Mouse (Mus musculus): ENCODE data around the gene Tmem256. TPM values are rescaled to one million over a fixed set of nuclear protein-coding genes. Genes with fewer than 3 reads are reported as not detected.

Gene Tmem256
- 155 and 183 TPM in 2 replicates for polyA plus RNA-seq (2012; rRNA removed)

DNA sequence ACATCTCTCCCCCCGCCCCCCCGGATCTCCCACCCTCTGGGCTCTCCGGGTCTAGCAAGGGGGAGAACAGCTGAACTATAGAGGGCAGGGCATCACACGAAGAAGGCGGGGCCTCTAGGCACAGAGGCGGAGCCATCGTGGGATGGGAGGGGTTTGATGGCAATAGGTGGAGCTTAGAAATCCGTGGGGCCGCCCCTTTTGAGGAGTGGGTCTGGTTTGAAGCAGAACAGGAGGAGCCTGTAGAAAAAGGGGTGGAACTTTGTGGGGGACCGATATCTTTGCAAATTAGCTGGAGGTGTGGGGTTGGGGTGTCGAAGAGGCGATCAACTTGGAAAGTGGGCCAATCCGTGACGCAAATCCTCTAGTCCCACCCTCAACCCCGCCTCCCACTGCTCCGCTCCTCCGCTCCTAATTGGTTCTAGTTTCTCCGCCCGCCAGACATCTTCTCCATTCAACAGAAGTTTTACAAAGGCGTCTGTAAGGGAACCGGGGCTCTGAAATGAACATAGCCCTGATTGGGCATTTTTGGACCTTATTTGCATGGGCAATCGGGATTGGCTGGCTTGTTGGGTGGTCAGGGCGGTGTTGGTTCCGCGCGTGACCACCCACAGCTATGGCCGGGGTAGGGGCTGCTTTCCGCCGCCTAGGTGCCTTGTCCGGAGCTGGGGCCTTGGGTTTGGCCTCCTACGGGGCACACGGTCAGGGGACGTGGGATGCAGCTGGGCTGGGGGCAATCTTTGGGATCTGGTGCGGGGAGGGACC, at the start of gene Tmem256:
Tmem256 (plus strand) TSS at position 563 of the 762 bp plus-strand sequence.

DNA sequence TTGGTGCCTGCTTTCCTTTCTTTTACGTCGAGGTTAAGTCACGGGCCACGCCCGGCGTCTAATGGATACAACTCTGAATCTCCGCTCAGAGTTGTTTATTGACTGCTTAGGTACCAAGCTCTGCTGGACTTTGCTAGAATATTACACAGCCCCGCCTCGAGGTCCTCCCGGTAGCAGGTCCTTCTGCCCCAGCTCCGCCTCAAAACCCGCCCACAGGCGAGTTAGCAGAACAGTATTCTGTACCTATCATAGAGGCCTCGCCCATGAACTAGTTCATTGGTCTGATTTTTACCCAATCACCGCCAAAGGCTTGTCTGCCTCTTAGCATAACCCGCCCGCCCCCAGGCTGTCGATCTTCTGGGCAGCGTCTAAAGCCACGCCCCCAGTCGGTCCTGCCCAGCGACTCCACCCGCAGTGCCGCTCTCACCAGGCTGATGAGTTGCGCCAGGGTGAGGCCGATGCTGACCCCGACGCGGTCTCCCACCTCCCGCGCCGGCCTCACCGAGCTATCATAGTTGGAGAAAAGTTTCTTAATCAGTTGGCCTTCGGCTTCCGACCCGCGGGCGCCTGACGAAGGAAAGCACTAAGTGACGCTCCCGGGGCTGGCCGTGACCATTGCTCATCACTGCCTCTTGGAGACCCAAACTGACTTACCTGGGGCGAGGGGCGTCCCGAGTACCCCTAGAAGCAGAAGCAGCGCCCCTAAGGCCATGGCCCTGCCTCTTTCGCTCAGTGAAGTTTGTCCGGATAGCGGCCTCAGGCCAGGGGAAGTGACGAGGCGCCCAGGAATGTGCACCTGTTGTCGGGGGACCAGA, 42.9 kb upstream of the Tmem256 start, which contains the start of gene Chrnb1:
Chrnb1 (minus strand) TSS at position 776 of the 815 bp plus-strand sequence.

DNA sequence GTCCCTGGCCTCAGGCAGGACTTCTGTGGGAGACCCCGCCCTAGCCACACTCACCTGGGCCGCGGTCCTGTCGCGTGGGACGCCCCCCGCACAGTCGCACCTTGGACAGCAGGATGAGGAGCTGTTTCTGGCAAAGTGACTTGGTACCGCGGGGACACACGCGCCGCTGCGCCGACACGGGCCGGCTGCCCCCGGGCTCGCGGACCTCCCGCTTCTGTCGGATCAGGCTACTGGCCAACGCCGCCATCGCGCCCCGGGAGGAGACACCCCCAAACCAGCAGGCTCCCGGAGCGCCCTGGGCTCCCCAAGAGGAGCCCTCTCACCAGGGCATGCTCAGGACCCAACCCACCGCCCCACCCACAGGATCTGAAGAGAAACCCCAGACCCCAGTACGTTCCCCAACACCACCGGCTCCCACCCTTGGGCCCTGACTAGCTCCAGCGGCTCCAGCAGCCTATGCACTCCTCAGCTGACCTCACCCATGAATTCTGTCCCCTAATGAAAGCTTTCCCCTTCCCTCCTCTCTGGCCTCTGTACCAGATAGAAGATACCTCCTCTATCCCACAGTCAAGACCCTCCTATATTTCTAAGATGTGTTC, 36.8 kb upstream of the Tmem256 start, which contains the start of gene Fgf11:
Fgf11 (minus strand) TSS at position 479 of the 599 bp plus-strand sequence.

DNA sequence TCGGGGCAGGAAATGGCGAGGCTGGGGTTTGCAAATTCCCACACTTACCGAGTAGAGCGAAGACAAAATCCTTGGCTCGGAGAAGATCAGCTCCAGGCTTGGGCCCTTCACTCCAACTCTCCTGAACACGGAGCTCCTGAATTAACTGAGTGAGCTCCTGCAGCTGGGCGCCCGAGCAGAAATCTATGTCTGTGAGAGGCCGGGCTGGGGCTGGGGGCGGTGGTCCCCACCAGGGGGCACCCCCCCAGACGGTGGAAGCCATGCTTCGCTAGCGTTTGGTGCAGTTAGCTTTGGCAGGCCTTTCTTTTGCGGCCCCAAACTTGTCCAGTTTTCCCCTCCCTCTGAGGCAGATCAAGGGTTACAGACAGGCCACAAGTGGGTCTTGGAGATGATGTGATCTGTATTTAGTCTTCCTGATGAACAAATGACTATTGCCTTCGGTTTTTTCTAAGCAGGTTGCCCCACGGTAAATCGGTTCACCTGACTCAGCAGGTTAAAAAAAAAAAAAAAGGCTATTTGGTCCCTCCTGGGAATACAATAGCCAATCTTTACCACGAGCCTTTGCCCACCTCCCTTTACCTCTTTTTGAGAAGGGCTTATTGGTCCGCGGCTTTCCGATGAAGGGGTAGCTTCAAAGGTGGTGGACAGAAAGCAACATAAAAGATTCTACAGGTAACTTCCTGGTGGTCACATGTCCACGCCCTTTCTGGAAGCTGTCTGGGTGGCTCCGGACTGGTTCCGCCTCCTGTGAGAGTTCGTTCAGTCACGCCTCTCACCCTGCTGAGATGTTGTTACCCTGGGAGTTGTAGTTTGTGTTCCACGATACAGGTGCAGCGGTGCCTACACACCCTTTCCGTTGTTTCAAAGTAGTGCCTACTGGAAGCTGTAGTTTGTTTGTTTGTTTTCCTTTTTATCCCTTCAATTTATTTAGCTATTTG, 33.1 kb upstream of the Tmem256 start, which contains the start of gene Tmem102:
Tmem102 (minus strand) TSS at position 653 of the 938 bp plus-strand sequence.

DNA sequence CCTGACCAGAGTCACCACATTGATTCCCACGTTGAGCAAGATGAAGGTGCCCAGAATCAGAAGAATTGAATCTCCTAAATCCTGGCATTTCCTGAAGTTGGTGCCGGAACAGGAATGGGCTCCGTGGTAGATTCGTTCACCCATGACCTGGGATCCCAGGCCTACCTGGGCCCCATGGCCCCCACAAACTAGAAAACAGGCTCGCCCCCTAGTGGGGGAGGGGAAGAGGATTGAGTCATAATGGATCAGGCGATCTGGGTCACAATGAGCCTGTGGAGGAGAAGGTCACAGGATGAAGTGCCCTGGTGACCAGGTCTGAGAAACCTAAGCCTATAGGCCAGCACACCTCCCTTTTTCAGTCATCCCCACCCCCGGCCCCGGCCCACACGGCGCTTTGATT, 23.2 kb upstream of the Tmem256 start, which contains the start of gene Gm39566:
Gm39566 (minus strand) TSS at position 144 of the 400 bp plus-strand sequence.

DNA sequence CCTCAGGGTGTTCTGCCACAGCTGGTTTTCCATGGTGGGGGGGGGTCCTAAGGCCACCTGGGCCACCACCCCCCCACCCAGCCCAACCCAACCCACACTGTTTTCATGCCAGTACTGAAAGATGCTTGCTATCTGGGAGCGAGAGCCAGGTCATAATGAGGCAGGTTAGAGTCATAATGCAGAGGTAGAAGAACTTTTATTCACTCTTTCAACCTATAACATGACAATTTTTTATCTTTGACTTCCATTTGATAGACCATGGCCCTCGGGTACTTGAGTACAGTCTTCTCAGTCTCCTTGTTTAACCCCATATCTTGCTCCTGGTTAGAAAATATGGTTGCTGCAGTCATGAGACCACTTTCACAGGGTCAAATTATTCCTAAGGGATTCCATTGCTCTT, 19.9 kb upstream of the Tmem256 start, which contains the start of gene Spem2:
Spem2 (minus strand) TSS at position 101 of the 400 bp plus-strand sequence.

DNA sequence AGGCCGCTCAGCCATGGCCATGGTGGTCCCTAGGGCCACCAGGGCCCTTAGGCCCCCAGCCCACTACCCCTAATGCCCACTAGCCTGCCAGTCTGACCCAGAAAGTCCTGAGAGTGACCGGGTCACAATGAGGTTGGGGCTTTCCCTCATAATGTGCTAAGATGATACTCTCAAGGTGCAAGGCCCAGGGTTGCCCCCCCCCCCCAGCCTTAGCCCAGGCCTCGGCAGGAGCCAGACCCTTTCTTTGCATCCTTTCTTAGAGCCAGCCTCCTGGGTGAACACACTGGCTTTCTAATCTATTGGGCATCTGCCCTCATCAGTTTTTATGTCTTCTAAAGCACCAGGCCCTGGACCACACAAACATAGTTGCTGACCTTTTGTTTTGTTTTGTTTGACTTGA, 16.2 kb upstream of the Tmem256 start, which contains the start of gene Spem1:
Spem1 (minus strand) TSS at position 101 of the 400 bp plus-strand sequence.

DNA sequence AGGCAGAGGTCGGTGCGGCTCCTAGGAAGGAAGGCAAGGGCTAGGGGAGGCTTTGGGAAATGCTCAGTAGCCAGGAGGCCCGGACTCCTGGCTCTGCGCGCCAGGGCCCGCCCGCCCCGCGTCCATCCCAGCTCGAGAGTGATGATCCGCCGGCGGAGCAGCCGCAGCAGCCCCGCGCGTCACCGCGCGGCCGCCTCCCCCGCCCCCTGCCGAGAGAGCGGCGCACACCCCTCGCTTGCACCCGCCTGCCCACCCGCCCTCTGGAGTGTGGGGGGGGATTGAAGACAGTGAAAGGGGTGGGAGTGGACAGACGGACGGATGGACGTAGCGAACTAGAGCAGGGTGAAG, 736 bp upstream of the Tmem256 start, which contains the start of gene Nlgn2:
Nlgn2 (minus strand) TSS at position 181 of the 348 bp plus-strand sequence.

DNA sequence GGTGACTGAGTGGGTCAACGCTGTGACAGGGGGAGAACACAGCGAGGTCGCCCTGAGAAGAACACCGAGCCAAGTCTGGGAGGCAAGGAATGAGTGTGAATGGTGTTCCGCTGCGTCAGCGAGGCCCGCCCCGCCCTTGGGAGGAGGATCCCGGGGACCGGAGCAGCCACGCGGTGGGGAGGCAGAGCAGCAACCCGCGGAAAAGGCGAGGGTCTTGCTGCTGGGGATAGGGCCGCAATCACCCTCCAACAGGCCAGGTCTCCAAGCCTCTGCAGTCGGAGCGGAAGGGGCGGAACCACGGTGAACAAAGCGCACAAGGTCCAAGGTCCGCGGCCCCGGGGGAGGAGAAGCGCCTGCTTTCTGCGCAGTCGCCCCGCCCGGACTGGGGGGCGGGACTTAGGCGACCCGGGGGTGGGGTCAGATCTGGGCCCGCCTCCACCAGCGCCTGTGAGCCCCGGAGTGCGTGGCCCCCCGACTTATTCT, 7.9 kb downstream of the Tmem256 start, which contains the start of gene Plscr3:
Plscr3 (plus strand) TSS at position 179 of the 483 bp plus-strand sequence.

DNA sequence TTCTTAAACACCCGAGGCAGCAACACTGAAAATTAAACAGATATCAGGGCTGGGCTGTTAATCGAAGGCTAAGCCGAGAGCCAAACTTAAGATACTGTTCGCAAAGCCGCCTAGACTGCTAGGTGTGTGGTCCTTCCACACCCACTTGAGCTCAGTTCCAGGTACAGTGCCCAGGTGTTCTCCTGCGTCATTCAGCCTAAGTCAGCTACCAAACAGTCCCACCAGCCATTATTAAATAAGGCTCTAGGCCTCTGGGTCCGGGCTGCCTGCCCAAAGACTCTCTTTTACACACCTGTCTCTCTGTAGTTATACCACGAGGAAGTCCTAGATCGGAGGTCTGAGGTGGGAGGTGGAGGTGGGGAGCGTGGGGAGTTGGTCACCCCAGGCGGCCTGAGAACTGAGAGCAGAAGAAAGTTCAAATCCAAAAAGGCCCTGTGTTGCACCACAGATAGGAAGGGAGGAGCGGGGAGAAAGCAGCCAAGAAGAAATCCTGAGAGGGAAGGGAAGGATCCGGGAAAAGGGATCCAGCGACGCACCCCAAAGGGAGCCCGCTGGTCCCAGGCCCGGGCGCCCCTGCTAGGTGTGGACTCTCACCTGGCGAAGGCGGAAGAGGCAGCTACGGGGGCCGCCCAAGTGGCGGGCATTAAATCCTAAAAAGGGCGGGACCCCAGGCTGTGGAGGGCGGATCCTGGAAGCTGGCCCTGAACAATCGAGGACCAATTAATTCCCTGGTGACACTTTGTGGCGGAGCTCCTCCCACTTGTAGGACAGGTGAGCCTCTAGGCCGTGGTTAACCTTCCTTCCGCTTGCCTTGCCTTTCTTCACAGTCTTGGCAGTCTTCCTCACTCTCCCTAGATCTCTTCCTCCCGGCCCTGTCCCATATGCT, 20.0 kb downstream of the Tmem256 start, which contains the start of gene Tnk1:
Tnk1 (minus strand) TSS at position 618 of the 886 bp plus-strand sequence.

DNA sequence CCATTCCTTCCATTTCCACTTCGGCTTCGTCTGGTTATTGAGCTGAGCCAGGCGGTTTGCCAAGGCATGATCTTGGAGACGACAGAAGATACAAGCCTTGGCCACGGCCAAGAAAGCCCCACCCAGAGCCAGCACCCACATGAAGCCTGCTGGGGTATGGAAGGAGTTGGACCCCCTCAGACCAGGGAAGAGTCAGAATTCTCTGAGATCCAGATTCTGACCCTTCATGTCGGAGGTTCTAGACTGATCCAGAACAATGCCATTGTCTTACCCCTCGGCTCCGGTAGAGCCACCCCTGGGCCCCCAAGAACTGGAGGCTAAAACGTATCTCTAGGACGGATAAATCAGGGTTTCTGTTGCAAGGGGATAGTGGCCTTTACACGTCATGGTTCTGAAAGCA, 39.6 kb downstream of the Tmem256 start, which contains the start of gene Tmem95:
Tmem95 (minus strand) TSS at position 141 of the 400 bp plus-strand sequence.

DNA sequence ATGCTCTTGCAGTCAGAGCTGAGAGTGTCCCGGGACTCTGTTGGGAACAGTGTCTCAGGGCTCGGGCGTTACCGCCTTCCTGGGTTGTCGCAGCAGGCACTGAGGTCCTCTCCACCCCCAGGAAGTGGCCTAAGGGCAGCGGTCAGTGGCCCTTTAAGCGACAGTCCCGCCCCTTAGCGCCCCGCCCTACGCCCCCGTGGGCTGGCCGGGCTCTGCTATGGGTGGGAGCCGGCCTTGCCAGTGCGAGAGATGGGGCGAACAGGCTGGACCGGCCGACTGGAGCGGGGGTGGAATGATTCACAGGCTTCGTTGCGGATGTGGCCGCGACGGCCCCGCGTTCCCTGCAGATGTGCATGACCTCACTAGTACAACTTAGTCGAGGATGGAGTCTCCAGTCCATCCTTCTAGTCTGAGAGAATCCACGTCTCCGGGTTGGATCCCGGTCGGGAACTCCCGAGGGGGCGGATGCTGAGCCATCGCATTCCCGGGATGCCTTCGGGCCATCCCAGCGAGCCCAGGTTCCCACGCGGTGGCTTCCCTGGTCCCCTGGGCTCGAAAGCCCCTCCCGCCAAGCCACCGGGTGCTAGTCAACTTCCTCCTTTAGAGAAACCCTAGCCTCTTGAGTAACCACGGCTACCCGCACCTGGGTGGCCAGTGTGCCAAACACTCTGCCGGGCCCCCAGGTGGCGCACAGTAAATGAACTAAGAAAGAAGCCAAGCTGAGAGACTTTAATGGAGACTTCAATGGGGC, 42.7 kb downstream of the Tmem256 start, which contains the start of gene Kctd11:
Kctd11 (minus strand) TSS at position 554 of the 751 bp plus-strand sequence.

Other genes starting within 250 kb of the Tmem256 start
- gene Atp1b2, start 232.6 kb upstream of the Tmem256 start, polyA plus RNA-seq (2012; rRNA removed) = 17.8 and 21.7 TPM in 2 replicates
- gene Shbg, start 220.6 kb upstream of the Tmem256 start, polyA plus RNA-seq (2012; rRNA removed) = 19.1 and 24.0 TPM in 2 replicates
- gene Sat2, start 216.5 kb upstream of the Tmem256 start, polyA plus RNA-seq (2012; rRNA removed) = 5.7 and 7.0 TPM in 2 replicates
- gene Fxr2, start 205.5 kb upstream of the Tmem256 start, polyA plus RNA-seq (2012; rRNA removed) = 21.3 and 22.6 TPM in 2 replicates
- gene Sox15, start 183.2 kb upstream of the Tmem256 start, polyA plus RNA-seq (2012; rRNA removed) = 0.02 and 0.09 TPM in 2 replicates
- 34.7 and 42.4 TPM in 2 replicates for gene Mpdu1, start 175.9 kb upstream of the Tmem256 start, polyA plus RNA-seq (2012; rRNA removed)
- 7.8 and 10.5 TPM in 2 replicates for gene Cd68, start 172.4 kb upstream of the Tmem256 start, polyA plus RNA-seq (2012; rRNA removed)
- gene Eif4a1, start 166.1 kb upstream of the Tmem256 start, polyA plus RNA-seq (2012; rRNA removed) = 445 and 498 TPM in 2 replicates
- gene Senp3, start 156.4 kb upstream of the Tmem256 start, polyA plus RNA-seq (2012; rRNA removed) = 46.2 and 57.7 TPM in 2 replicates
- 0.29 and 0.31 TPM in 2 replicates for gene Tnfsf13, start 152.7 kb upstream of the Tmem256 start, polyA plus RNA-seq (2012; rRNA removed)
- gene Tnfsf12, start 142.7 kb upstream of the Tmem256 start, polyA plus RNA-seq (2012; rRNA removed) = 3.4 and 3.8 TPM in 2 replicates
- 0.77 and 0.86 TPM in 2 replicates for gene Tnfsfm13, start 142.4 kb upstream of the Tmem256 start, polyA plus RNA-seq (2012; rRNA removed)
- 12.7 and 15.6 TPM in 2 replicates for gene Polr2a, start 79.9 kb upstream of the Tmem256 start, polyA plus RNA-seq (2012; rRNA removed)
- gene Slc35g3, start 76.5 kb upstream of the Tmem256 start, polyA plus RNA-seq (2012; rRNA removed) = 0.03 TPM in 1 of 2 replicates, not detected in the other
- 1.2 and 1.5 TPM in 2 replicates for gene Zbtb4, start 72.6 kb upstream of the Tmem256 start, polyA plus RNA-seq (2012; rRNA removed)
- 0.69 and 1.5 TPM in 2 replicates for gene Chrnb1, start 42.6 kb upstream of the Tmem256 start, polyA plus RNA-seq (2012; rRNA removed)
- 0.40 and 0.51 TPM in 2 replicates for gene Fgf11, start 36.7 kb upstream of the Tmem256 start, polyA plus RNA-seq (2012; rRNA removed)
- 0.24 and 0.25 TPM in 2 replicates for gene Tmem102, start 32.9 kb upstream of the Tmem256 start, polyA plus RNA-seq (2012; rRNA removed)
- not detected in 2 replicates for gene Gm39566, start 23.2 kb upstream of the Tmem256 start, polyA plus RNA-seq (2012; rRNA removed)
- gene Spem2, start 20.0 kb upstream of the Tmem256 start, polyA plus RNA-seq (2012; rRNA removed) = not detected in 2 replicates
- not detected in 2 replicates for gene Spem1, start 16.3 kb upstream of the Tmem256 start, polyA plus RNA-seq (2012; rRNA removed)
- 2.1 and 2.2 TPM in 2 replicates for gene Nlgn2, start 730 bp upstream of the Tmem256 start, polyA plus RNA-seq (2012; rRNA removed)
- 16.2 and 19.8 TPM in 2 replicates for gene Plscr3, start 7.9 kb downstream of the Tmem256 start, polyA plus RNA-seq (2012; rRNA removed)
- 1.2 and 1.3 TPM in 2 replicates for gene Tnk1, start 20.2 kb downstream of the Tmem256 start, polyA plus RNA-seq (2012; rRNA removed)
- not detected in 2 replicates for gene Tmem95, start 39.5 kb downstream of the Tmem256 start, polyA plus RNA-seq (2012; rRNA removed)
- 0.76 and 0.89 TPM in 2 replicates for gene Kctd11, start 42.9 kb downstream of the Tmem256 start, polyA plus RNA-seq (2012; rRNA removed)
- 2.7 and 3.3 TPM in 2 replicates for gene Acap1, start 57.0 kb downstream of the Tmem256 start, polyA plus RNA-seq (2012; rRNA removed)
- 0.40 and 0.53 TPM in 2 replicates for gene 2810408A11Rik, start 62.5 kb downstream of the Tmem256 start, polyA plus RNA-seq (2012; rRNA removed)
- gene Neurl4, start 62.6 kb downstream of the Tmem256 start, polyA plus RNA-seq (2012; rRNA removed) = 16.6 and 20.3 TPM in 2 replicates
- gene Gps2, start 75.4 kb downstream of the Tmem256 start, polyA plus RNA-seq (2012; rRNA removed) = 75.3 and 87.1 TPM in 2 replicates
- gene Eif5a, start 83.4 kb downstream of the Tmem256 start, polyA plus RNA-seq (2012; rRNA removed) = 866 and 1,005 TPM in 2 replicates
- gene Ybx2, start 97.3 kb downstream of the Tmem256 start, polyA plus RNA-seq (2012; rRNA removed) = 0.15 and 0.21 TPM in 2 replicates
- gene Slc2a4, start 109.7 kb downstream of the Tmem256 start, polyA plus RNA-seq (2012; rRNA removed) = 13.7 and 15.5 TPM in 2 replicates
- gene Cldn7, start 126.3 kb downstream of the Tmem256 start, polyA plus RNA-seq (2012; rRNA removed) = 1.4 and 2.3 TPM in 2 replicates
- 30.6 and 33.9 TPM in 2 replicates for gene Ctdnep1, start 142.6 kb downstream of the Tmem256 start, polyA plus RNA-seq (2012; rRNA removed)
- 41.7 and 49.0 TPM in 2 replicates for gene Elp5, start 144.0 kb downstream of the Tmem256 start, polyA plus RNA-seq (2012; rRNA removed)
- gene Gabarap, start 152.6 kb downstream of the Tmem256 start, polyA plus RNA-seq (2012; rRNA removed) = 131 and 138 TPM in 2 replicates
- 16.3 and 17.2 TPM in 2 replicates for gene Phf23, start 157.3 kb downstream of the Tmem256 start, polyA plus RNA-seq (2012; rRNA removed)
- gene Dvl2, start 162.1 kb downstream of the Tmem256 start, polyA plus RNA-seq (2012; rRNA removed) = 3.2 and 4.6 TPM in 2 replicates
- gene Acadvl, start 176.9 kb downstream of the Tmem256 start, polyA plus RNA-seq (2012; rRNA removed) = 38.0 and 43.1 TPM in 2 replicates
- 2.0 TPM in 2 replicates for gene Dlg4, start 178.4 kb downstream of the Tmem256 start, polyA plus RNA-seq (2012; rRNA removed)
- gene Asgr1, start 215.6 kb downstream of the Tmem256 start, polyA plus RNA-seq (2012; rRNA removed) = 1.9 and 2.0 TPM in 2 replicates

Data from liver, embryonic 14 days (tissue).